In the genomic region with DNA sequence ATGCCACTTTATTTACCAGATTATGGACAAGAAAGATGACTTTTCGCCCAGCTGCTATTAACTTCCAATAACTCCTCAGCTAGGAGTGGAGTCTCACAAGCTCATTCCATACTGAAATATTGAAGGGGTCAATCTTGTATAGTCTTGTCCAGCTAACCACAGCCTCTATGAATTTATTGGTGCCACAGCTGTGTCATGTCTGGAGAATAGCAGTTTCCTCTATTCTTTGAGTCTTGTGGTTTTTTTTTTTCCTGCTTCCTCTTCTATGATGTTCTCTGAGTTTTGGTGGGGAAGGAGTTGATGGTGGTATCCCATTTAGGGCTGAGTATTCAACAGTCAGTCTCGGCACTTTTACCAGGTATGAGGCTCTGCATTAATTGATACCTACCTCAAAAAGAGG, we compare ENCODE assay signal across 17 mouse cellular contexts. TPM values are rescaled to one million over a fixed set of nuclear protein-coding genes. Genes with fewer than 3 reads are reported as not detected.
"Had no signal": no experiment of that assay in that cellular context is flagged by ENCODE, and none has a peak within 500 bp of the region (broad histone marks: within the 10 kb centered on the region; RNA-seq: fewer than 3 reads in every experiment).

No protein-coding gene starts in this region.

- ATAC-seq: inflammation-experienced regulatory T-cells, adult 6 months; intestine, postnatal 0 days; liver, embryonic 12.5 days; midbrain, embryonic 16.5 days had no signal

- H3K9me3 ChIP-seq: limb, embryonic 10.5 days; liver, embryonic 12.5 days; lung, embryonic 15.5 days; midbrain, embryonic 12.5 days; neural tube, embryonic 15.5 days had no signal

- H3K4me1 ChIP-seq: limb, embryonic 10.5 days; lung, embryonic 15.5 days; midbrain, embryonic 12.5 days; neural tube, embryonic 15.5 days had no signal

- H3K4me3 ChIP-seq: left cerebral cortex, adult 2 months; limb, embryonic 10.5 days; liver, embryonic 12.5 days; lung, embryonic 15.5 days; midbrain, embryonic 12.5 days; myocyte; neural tube, embryonic 15.5 days had no signal

- H3K9ac ChIP-seq: liver, embryonic 12.5 days; lung, embryonic 15.5 days; midbrain, embryonic 12.5 days; neural tube, embryonic 15.5 days had no signal

- DNase-seq: kidney, adult 8-10 months; kidney, postnatal 25 days; lung, postnatal 36 days; right cerebral cortex, postnatal 14 days; thymus, postnatal 4 days had no signal

- H3K4me2 ChIP-seq: liver, embryonic 12.5 days; lung, embryonic 15.5 days; midbrain, embryonic 12.5 days; neural tube, embryonic 15.5 days had no signal

- H3K27me3 ChIP-seq: liver, embryonic 12.5 days; lung, embryonic 15.5 days; midbrain, embryonic 12.5 days; neural tube, embryonic 15.5 days had no signal

- H3K36me3 ChIP-seq: neural tube, embryonic 15.5 days had no signal

- H3K27ac ChIP-seq: left cerebral cortex, adult 2 months; limb, embryonic 10.5 days; liver, embryonic 12.5 days; lung, embryonic 15.5 days; midbrain, embryonic 12.5 days; neural tube, embryonic 15.5 days; stomach, postnatal 0 days had no signal

RNA-seq across cellular contexts. Expression of a gene that starts 50.3 kb away (rescaled TPM):
- total RNA-seq: megakaryocyte-erythroid progenitor cell, adult 5-6 weeks had no signal
- polyA plus RNA-seq: liver, embryonic 12.5 days had no signal
